Mouse (Mus musculus) midbrain, postnatal 0 days (tissue): Measurements from ENCODE around the gene Rgs16. TPM values are rescaled to one million over a fixed set of nuclear protein-coding genes. Genes with fewer than 3 reads are reported as not detected.
"Not testable (repeated sequence)": the region's sequence is repeated elsewhere in the genome, so short reads cannot be mapped to it uniquely, and the experiment has no call there.

Experiments used
- ATAC-seq: fragments of 200-750 bp; cut with Nextera tagmentation; 2 replicates; pipeline ENCODE4 v1.8.0; 2017; ENCODE audit warnings: moderate number of reproducible peaks, mild to moderate bottlenecking, moderate TSS enrichment, moderate library complexity; ENCODE audit not compliant: low FRiP score
- DNase-seq: peaks from one replicate; pipeline ENCODE4 v3.0.0-alpha.2; 2015; ENCODE audit warnings: low spot score
- H3K27ac ChIP-seq: fragments of 300-500 bp; sonication (generic); 2 replicates; pipeline ENCODE4 v1.5.1; 2014; ENCODE audit warnings: low read depth, mild to moderate bottlenecking, low read length, mixed read lengths
- H3K27me3 ChIP-seq: fragments of 300-500 bp; sonication (generic); 2 replicates; pipeline ENCODE4 v1.6.1; 2014; ENCODE audit warnings: low read length, control low read depth, mixed read lengths; ENCODE audit not compliant: insufficient read depth
- H3K36me3 ChIP-seq: fragments of 300-500 bp; sonication (generic); 2 replicates; pipeline ENCODE4 v1.6.1; 2014; ENCODE audit warnings: low read length, control low read depth, mixed read lengths; ENCODE audit not compliant: insufficient read depth
- H3K4me1 ChIP-seq: fragments of 300-500 bp; sonication (generic); 2 replicates; pipeline ENCODE4 v1.6.1; 2014; ENCODE audit warnings: mild to moderate bottlenecking, control low read depth, antibody characterized with exemption, low read length, mixed read lengths; ENCODE audit not compliant: insufficient read depth
- H3K4me2 ChIP-seq: fragments of 300-500 bp; sonication (generic); 2 replicates; pipeline ENCODE4 v1.6.1; 2014; ENCODE audit warnings: low read depth, mild to moderate bottlenecking, low read length, mixed read lengths; ENCODE audit not compliant: poor library complexity, severe bottlenecking
- H3K4me3 ChIP-seq: fragments of 300-500 bp; sonication (generic); 2 replicates; pipeline ENCODE4 v1.5.1; 2014; ENCODE audit warnings: low read depth, mild to moderate bottlenecking, low read length, moderate library complexity
- H3K9ac ChIP-seq: fragments of 300-500 bp; sonication (generic); replicated peaks from 2 replicates; pipeline ENCODE4 v1.6.1; 2014; ENCODE audit warnings: mild to moderate bottlenecking, low read length, moderate library complexity, mixed read lengths; ENCODE audit not compliant: poor library complexity, severe bottlenecking
- H3K9me3 ChIP-seq: fragments of 300-500 bp; sonication (generic); 2 replicates; pipeline ENCODE4 v1.6.1; 2016; ENCODE audit warnings: low read length, control low read depth
- CTCF ChIP-seq: IDR thresholded peaks from 2 replicates; pipeline ENCODE4 v1.5.1; 2016; ENCODE audit warnings: antibody characterized with exemption, mild to moderate bottlenecking
- WGBS: fragments of 180-500 bp; shearing (Covaris S2); extraction: QIAGEN DNeasy Blood & Tissue Kit; methylation state at CpG from one replicate; pipeline ENCODE4 v1.1.7; 2014; 5-methylcytosine and 5-hydroxymethylcytosine counted together
- polyA plus RNA-seq: library from polyadenylated mRNA; unstranded; fragments of >200 nt; fragmentation: Nextera tagmentation; extraction: Ambion mirVana; gene quantifications from 2 replicates; pipeline ENCODE4 v1.2.1, GENCODE M21; 2015
- total RNA-seq: library from RNA; depleted of rRNA; stranded (reverse); fragments of >200 nt; gene quantifications from 2 replicates; pipeline ENCODE4 v1.2.3, GENCODE M21; 2014

Rgs16 gene
- total and polyA plus RNA-seq, 2 experiments from 2014 or later: 7.2 to 10.7 TPM

DNA sequence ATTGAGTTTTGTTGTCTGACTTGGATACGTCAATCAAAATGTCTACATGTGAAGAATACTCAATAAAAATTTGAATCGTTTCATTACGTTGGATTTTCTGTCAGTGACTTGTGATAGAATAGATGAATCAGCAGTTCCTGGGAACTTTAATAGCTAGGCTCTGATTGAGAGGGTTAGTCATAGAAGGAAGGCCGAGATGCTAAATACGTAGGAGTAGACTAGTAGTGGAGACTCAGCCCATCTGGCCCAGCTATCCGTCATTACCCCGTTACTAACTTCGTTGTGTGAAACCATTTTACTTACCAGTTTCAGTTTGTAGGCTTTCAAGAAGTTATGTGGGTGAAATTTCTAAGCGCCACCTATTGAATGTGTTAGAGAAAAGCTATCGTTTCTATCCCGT is 24.0 kb downstream of the Rgs16 start:
- no peak overlapping the region for H3K4me2 ChIP-seq
- no peaks in the 10 kb centered on the region for H3K27me3 ChIP-seq
- H3K27ac ChIP-seq: no peak overlapping the region
- no peak overlapping the region for H3K9ac ChIP-seq
- H3K4me1 ChIP-seq: no peaks in the 10 kb centered on the region
- TF ChIP-seq CTCF: no peak
- no peak for DNase-seq
- no peaks in the 10 kb centered on the region for H3K9me3 ChIP-seq
- no peak for ATAC-seq
- H3K4me3 ChIP-seq: no peak overlapping the region
- 89% methylated on average over 11 of the region's 11 CpGs for WGBS
- no peaks in the 10 kb centered on the region; the same call in 1 of the 2 replicates for H3K36me3 ChIP-seq

DNA sequence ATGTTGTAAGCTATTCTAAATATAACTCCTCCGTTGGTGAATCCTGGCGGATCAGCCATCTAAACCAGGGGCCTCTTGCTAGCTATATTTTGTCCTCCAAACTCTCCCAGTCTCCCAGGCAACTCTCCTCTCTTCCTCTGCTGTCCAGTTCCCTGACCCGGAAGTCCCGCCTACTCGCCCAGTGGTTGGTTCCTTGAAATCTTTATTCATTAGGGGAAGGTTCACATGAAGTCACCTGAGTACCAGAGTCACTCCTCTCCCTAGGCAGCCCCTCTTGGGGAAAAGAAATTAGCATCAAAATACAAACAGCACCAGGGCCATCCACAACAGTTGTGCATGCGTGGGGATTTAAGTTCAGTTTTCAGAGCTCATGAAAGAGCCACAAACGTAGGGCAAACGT is 26.1 kb downstream of the Rgs16 start:
- no peaks in the 10 kb centered on the region for H3K27me3 ChIP-seq
- H3K4me3 ChIP-seq: no peak overlapping the region
- DNase-seq: no peak
- H3K4me1 ChIP-seq: no peaks in the 10 kb centered on the region
- TF ChIP-seq CTCF: no peak
- no peak overlapping the region for H3K27ac ChIP-seq
- no peaks in the 10 kb centered on the region for H3K9me3 ChIP-seq
- WGBS: 47% methylated on average over 8 of the region's 8 CpGs
- H3K36me3 ChIP-seq: no peaks in the 10 kb centered on the region; the same call in 1 of the 2 replicates
- no peak overlapping the region for H3K4me2 ChIP-seq
- ATAC-seq: no peak
- H3K9ac ChIP-seq: no peak overlapping the region

DNA sequence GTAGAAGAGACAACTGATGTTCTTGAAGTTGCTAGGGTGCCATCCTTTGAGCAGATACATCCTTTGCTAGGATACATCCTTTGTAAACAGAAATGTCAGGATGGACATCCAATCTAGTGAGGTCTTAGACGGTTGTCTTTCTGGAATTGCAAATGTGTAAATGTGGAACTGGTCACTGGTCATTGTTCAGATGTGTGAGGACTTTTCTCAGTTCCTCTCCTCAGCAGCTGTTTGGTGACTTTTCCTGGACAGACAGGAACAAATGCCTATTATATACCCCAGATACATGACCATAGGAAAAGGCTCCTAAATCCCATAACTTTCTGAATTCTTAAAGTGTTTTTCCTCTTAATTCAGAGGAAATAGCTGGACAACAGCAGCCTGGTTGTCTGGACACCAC is 27.1 kb downstream of the Rgs16 start:
- H3K4me2 ChIP-seq: no peak overlapping the region
- H3K9ac ChIP-seq: no peak overlapping the region
- WGBS: 85% methylated on average over 1 of the region's 1 CpGs
- H3K27me3 ChIP-seq: no peaks in the 10 kb centered on the region
- DNase-seq: no peak
- H3K36me3 ChIP-seq: no peaks in the 10 kb centered on the region; the same call in 1 of the 2 replicates
- H3K4me1 ChIP-seq: no peaks in the 10 kb centered on the region
- H3K9me3 ChIP-seq: no peaks in the 10 kb centered on the region
- no peak overlapping the region for H3K27ac ChIP-seq
- no peak overlapping the region for H3K4me3 ChIP-seq
- TF ChIP-seq CTCF: no peak
- ATAC-seq: no peak

DNA sequence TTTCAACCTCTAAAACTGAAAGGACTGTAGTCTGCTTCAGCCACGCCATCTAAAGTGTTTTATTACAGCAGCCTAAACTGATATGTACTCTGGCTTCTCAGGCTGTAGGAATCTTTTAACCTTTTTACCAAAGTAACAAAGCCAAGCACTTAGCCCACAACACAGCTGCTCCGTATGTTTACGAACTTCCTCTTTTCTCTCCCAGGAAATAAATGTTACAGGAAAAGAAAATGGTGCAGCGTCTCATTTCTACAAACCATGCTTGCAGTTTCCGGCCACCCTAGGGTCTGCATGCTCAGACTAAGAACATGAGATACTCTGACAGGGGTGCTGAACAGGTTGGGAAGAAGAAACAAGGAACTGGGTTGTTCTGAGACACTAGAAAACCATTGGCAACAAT is 28.3 kb downstream of the Rgs16 start:
- Histone ChIP-seq H3K36me3 (no peaks in the 10 kb centered on the region), H3K4me3 (no peak overlapping the region), H3K27ac (no peak overlapping the region), H3K4me1 (no peaks in the 10 kb centered on the region), H3K27me3 (no peaks in the 10 kb centered on the region), H3K9ac (no peak overlapping the region), H3K9me3 (no peaks in the 10 kb centered on the region), H3K4me2 (no peak overlapping the region)
- DNase-seq (no peak), ATAC-seq (no peak)
- no peak for TF ChIP-seq CTCF
- 86% methylated on average over 5 of the region's 5 CpGs for WGBS

DNA sequence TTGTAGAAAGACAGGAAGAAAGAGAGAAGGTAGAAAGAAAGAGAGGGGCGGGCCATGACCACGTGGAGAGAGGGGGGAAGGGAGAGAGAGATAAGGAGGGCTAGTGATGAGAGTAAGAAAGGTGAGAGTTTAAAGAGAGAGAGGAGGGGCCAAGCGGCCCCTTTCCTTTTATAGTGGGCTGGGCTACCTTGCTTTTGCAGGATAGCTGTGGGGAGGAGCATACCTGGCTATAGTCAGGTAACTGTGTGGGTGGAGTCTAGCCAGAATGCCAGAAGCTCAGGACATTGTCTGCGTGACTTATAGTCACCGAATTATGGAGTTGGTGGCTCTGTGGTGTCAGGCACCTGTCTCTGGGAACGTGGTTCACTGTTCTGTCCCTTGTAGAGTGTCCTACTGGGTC is 29.4 kb downstream of the Rgs16 start:
- not testable (repeated sequence) for ATAC-seq, H3K4me1 ChIP-seq, H3K9me3 ChIP-seq, H3K4me2 ChIP-seq, H3K4me3 ChIP-seq, H3K36me3 ChIP-seq, H3K27ac ChIP-seq, DNase-seq, H3K9ac ChIP-seq, H3K27me3 ChIP-seq
- WGBS: 70% methylated on average over 6 of the region's 6 CpGs

DNA sequence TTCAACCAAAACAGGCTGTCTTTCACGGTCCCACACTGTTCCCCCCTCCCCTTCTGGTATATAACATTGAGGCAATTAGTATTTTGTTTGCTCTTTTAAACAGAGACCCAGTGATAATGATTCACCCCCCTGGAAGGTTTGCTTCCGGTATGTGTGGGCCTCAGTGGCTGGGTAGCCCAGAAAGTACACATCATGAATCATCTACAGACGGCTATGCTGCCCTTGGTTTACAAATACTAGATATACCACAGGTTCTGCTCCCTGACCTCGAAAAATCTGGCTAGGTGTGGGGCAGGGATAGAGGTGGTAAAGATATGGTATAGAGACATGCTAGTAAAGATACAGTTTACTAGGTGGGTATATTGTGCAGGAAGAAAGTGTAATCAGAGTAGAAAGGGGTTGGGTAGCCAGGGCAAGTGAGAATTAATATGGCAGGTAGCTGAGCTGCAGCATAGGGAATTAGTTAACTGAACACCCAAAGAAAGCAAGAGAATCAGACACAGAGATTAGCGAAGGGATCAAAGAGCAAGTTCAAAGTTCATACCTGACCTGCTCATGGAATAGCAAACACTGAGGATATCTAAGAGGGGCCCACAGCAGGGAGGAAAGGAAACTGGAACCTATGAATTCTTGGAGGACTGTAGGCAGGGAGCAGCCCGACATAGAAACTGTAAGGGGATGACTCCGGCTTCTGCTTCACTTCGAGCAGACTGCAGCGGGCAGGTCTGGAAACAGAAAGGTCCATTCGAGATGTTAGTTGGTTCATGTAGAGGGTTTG is 30.0 kb downstream of the Rgs16 start:
- 85% methylated on average over 10 of the region's 10 CpGs for WGBS
- H3K27ac ChIP-seq: no peak overlapping the region
- no peak for ATAC-seq

More for the DNA sequence above, 30.0 kb downstream of the Rgs16 start:
- Histone ChIP-seq H3K9ac (no peak overlapping the region), H3K4me3 (no peak overlapping the region), H3K27me3 (no peaks in the 10 kb centered on the region), H3K4me1 (no peaks in the 10 kb centered on the region), H3K4me2 (no peak overlapping the region), H3K9me3 (no peaks in the 10 kb centered on the region), H3K36me3 (no peaks in the 10 kb centered on the region)
- no peak for DNase-seq
- TF ChIP-seq CTCF: no peak
